Mouse (Mus musculus): ENCODE measurements at regions not wholly inside any gene's neighbourhood (a gene's known extent, or its start where the extent isn't known, plus 50 kb on each side); places are given as distances from the start of the nearest gene placed in this dataset.

- no peak overlapping the region for H3K4me3 ChIP-seq
- H3K36me3 ChIP-seq: no peaks in the 10 kb centered on the region
Measured at GRCm38 (mm10) chr5:144664571-144665295, 96.9 kb downstream of the Tmem130 start.

GRCm38 (mm10) chr5:144668060-144668459 is 93.6 kb downstream of the Tmem130 start:
- ATAC-seq (ENCODE audit: low read depth): no peak
- Histone ChIP-seq H3K9me3 (no peaks in the 10 kb centered on the region), H3K36me3 (no peaks in the 10 kb centered on the region), H3K27ac (replicated peaks) (no peak overlapping the region), H3K4me1 (replicated peaks) (peaks cover 8% of the 10 kb centered on the region), H3K4me2 (no peak overlapping the region), H3K9ac (no peak overlapping the region), H3K27me3 (no peaks in the 10 kb centered on the region), H3K4me3 (no peak overlapping the region)
- WGBS: 76% methylated on average over 3 of the region's 3 CpGs

More at GRCm38 (mm10) chr5:144664571-144665295, 96.9 kb downstream of the Tmem130 start:
- peaks cover 8% of the 10 kb centered on the region for H3K4me1 ChIP-seq (replicated peaks)
- no peak overlapping the region for H3K27ac ChIP-seq (replicated peaks)
- ATAC-seq (ENCODE audit: low read depth): no peak
- WGBS: 90% methylated on average over 10 of the region's 10 CpGs
- H3K9ac ChIP-seq: no peak overlapping the region
- H3K4me2 ChIP-seq: no peak overlapping the region
- H3K27me3 ChIP-seq: no peaks in the 10 kb centered on the region
- no peaks in the 10 kb centered on the region for H3K9me3 ChIP-seq

GRCm38 (mm10) chr5:144678815-144679750 is 82.5 kb downstream of the Tmem130 start:
- H3K27me3 ChIP-seq: no peaks in the 10 kb centered on the region
- ATAC-seq (ENCODE audit: low read depth): no peak
- H3K9me3 ChIP-seq: no peaks in the 10 kb centered on the region
- no peaks in the 10 kb centered on the region for H3K4me1 ChIP-seq (replicated peaks)
- H3K4me3 ChIP-seq: no peak overlapping the region
- H3K4me2 ChIP-seq: no peak overlapping the region
- no peak overlapping the region for H3K27ac ChIP-seq (replicated peaks)
- no peaks in the 10 kb centered on the region for H3K36me3 ChIP-seq
- 84% methylated on average over 13 of the region's 13 CpGs for WGBS
- H3K9ac ChIP-seq: no peak overlapping the region

- peaks cover 9% of the 10 kb centered on the region for H3K4me1 ChIP-seq (replicated peaks)
- H3K4me2 ChIP-seq: no peak overlapping the region
- WGBS: 75% methylated on average over 1 of the region's 1 CpGs
- H3K9me3 ChIP-seq: no peaks in the 10 kb centered on the region
- no peak overlapping the region for H3K4me3 ChIP-seq
- H3K27me3 ChIP-seq: no peaks in the 10 kb centered on the region
- no peak overlapping the region for H3K9ac ChIP-seq
- no peak overlapping the region for H3K27ac ChIP-seq (replicated peaks)
- ATAC-seq (ENCODE audit: low read depth): no peak
- H3K36me3 ChIP-seq: no peaks in the 10 kb centered on the region
Measured at GRCm38 (mm10) chr5:144684184-144684583, 77.4 kb downstream of the Tmem130 start.

Measured in neural tube, embryonic 13.5 days (tissue).